Mouse (Mus musculus) kidney, postnatal 25 days (tissue): ENCODE results near the gene Foxp1.

Experiments used
- DNase-seq, 2 experiments: peaks; one replicate each; pipeline ENCODE4 v3.0.0; 2021; ENCODE audit warnings: mixed read lengths in 2 of 2

Gene Foxp1

DNA sequence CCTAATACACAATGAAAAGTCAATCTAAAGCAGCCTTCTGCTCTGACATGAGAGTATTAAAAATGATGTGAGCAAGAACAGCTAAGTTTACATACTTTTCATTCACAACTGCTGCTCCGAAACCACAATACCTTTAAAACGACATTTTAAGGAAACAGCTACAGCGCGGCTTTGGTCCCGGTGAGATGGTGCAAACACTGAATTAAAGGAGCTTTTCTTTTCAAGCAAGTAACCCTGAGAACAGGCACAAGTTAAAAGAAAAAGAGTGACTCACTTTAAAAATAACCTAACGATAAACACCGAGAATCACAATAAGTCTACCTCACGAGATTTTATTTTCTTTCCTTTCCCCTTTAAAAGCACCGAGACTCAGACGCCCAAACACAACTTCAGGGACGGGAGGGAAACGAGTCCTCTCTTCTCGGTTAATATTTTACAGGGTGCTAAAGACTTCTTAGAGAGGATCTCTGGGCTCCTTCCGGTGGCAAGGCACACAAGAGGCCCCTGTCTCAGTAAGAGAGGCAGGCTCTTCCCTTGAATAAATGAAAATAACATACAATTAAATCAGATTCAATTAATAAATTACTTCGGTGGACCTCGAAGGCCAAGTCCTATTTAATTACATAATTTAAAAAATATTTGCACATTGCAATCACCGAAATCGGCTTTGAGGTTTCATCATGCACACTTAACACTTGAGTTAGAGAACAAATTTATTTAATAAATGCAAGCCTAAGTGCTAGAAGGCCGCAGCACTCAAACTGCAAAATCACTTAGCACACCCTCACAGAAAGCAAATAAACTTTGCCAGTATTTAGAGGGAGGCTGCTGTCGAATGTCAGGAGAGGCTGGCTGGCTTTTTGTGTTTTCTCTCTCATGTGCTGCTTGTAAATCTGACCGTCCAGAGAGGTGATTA lies 246.9 kb downstream of the Foxp1 start:
- DNase-seq: peak; percentile 31 to 58

GRCm38 (mm10) chr6:99274667-99275066 lies 247.9 kb downstream of the Foxp1 start:
- no peak for DNase-seq

DNA sequence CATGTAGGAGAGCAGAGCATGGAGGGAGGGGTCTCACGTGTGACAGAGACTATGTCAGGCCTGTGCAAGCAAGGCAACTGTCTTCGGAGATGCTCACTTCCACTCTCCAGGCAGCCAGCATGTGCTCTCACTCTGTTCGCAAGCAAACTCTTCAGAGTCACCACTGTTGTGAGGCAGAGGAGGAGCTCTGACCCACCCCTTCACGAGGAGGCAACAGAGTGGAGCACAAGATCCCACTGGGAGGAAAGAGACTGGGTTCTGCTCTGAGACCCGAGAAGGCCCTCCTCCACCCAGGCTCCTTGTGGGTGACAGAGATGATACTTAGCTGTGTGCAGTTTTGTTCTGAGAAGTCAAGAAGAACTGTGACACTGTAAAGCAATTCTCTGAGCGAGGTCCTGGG lies 248.3 kb downstream of the Foxp1 start:
- no peak for DNase-seq

GRCm38 (mm10) chr6:99273177-99273576 lies 249.3 kb downstream of the Foxp1 start:
- DNase-seq: no peak

- no peak for DNase-seq
Observed at GRCm38 (mm10) chr6:99272174-99272573, 250.3 kb downstream of the Foxp1 start.

DNA sequence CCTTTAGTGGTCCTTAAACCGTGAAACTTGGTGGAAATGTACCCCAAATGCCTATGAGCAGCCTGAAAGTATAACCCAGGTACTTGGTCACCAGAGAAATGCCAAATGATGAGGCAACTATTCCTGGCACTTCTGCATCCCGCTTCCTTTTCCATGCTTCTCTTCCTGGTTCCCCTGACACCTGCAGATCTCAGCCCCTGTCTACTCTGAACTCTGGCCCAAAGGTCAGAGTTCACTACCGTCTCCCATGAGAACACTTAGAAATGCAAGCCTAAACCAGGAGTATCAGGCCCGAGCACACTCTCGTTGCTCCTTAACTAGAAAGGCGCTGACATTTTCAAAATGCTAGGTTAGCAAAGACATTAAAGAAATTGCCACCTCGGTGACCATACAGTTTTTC lies 250.8 kb downstream of the Foxp1 start:
- peak; percentile 18 to 56 for DNase-seq

DNA sequence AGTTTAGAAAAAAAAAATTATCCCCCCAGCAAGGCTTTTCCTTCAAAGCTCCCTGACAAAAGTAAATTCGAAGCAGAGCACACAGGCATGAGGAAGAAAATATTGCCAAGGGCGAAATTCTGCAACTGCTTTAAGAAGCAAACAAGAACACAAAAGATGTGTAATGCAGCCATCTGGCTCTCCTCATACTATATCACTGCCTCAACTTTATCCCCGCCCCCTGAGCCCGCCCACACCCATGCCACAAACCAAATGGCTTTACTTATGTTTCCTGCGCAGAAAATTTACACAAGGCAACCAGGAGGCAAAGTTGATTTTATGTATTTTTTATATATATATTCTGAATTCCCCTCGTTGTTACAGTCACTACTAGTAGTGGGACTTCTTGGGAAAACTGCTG lies 252.6 kb downstream of the Foxp1 start:
- DNase-seq: no peak

- DNase-seq: no peak
Observed at GRCm38 (mm10) chr6:99268171-99269061, 254.1 kb downstream of the Foxp1 start.

GRCm38 (mm10) chr6:99265945-99266656 lies 256.4 kb downstream of the Foxp1 start:
- DNase-seq: peak; percentile 53 to 76

GRCm38 (mm10) chr6:99265173-99265572 lies 257.3 kb downstream of the Foxp1 start:
- DNase-seq: no peak

- DNase-seq: no peak
Observed at GRCm38 (mm10) chr6:99264192-99265093, 258.1 kb downstream of the Foxp1 start.

DNA sequence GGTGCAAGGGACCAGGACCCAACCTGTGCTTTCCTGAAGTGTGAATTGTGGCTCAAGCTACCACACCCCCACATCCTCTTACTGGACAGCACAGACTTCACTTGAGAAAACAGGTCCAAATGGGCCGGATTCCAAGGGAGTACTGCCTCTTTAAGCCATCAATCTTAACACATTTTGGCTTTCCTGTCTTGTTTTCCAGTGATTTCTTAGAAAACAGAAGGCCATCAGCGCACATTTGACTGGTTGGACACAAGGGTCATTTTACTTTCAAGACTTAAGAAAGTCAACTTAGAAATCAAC lies 258.7 kb downstream of the Foxp1 start:
- DNase-seq: peak in 1 of 2 experiments; percentile 52

DNA sequence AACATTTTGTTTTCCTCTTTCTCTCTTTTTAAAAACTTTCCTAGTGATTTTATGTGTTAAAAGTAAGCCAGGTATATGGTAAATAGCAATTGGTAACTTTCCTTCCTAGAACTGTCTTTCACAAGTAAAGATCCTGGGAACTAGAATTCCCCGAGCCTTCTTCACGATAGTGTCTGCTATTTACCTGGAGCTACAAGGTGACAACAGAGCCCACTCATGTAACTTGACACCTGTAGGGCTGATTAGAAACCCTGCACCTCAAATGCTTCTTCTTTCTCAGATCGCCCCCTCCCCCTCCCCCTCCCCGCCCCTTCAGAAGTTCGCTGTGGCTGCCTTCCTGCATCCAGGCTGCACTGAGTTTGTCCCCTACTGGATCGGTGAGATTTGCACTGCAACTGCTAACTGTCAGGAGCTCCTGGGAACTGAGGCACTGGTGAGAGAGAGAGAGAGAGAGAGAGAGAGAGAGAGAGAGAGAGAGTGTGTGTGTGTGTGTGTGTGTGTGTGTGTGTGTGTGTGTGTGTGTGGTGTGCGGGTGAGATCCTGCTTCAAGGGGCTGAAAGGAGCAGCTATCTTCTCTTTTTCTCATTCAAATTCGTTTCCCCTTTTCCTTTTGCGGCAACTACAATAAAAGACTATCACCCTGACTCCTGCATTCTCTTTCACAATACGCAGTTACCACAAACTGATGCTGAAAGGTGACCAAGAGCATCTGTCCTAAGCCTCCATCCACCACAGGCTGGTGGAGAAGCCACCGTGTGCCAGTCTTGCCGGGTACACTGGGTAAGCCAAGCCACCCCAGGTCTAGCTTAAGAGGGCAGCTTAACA lies 259.2 kb downstream of the Foxp1 start:
- DNase-seq: no peak

DNA sequence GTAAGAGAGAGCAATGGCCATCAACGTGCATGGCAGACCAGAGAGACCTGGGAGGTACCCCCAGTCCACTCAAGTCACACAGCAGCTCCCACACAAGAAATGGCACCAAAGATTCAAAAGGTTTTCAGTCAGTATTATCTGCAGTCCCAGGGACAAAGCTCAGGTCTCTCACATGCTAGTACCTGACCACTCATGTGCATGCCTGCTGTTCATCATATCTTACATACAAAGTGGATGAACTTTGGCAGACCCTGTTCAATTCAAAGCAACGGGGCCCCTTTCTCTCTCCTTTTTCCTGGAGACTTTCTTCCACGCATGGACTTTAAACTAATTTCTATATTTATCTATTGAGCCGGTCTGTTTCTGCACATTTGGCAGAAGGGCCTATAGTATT lies 260.8 kb downstream of the Foxp1 start:
- DNase-seq: no peak

DNA sequence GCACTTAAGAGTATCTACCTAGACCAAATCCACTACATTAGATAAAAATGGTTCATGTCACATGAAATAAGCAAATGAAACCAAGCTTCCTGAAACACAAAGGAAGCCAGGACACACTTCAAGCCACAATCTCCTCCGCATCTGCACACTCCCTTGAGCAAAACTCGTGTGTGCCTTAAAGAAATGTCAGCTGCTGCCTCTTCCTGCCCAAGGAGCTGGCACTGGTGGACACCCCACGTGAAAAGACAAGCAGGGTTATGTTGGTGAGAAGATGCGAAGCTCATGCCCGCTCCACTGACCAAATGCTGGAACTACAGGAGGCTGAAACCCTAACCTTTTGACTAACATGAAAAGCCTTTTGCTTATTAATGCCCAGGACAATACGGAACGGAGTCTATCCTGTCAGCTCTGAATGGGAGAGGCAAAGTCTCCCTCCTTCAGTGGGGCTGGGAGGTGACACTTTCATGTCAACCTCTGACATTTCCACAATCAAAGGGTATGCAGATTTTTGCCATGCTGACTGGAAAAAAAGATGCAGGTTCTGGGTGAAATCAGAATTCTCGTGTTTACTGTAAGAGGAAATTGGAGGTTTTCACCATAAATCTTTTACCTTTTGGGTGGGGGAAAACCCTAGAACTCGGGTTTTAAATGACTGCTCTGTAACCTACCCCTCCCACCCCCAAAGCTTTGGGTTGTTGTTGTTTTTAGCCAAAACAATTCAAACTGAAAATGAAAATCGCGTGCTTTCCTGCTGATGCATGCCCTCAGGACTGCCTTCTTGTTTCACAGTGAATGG lies 261.4 kb downstream of the Foxp1 start:
- no peak for DNase-seq

DNA sequence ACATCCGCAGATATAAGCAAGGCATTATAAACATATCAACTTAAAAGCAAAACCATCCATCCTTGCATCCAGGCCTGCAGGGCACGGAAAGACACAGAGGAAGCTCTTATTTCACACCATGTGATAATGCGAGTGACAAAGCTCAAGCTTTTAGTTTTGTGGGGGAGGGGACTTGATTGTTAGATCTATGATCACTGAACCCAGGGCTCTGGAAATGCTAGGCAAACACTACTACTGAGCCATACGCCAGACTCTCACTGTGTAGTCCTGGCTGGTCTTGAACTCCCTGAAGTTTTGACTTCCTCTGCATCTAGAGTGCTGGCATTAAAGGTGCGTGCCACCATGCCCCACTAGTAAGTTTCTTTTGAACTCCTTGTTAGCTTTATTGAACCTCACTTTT lies 264.2 kb downstream of the Foxp1 start:
- no peak for DNase-seq

DNA sequence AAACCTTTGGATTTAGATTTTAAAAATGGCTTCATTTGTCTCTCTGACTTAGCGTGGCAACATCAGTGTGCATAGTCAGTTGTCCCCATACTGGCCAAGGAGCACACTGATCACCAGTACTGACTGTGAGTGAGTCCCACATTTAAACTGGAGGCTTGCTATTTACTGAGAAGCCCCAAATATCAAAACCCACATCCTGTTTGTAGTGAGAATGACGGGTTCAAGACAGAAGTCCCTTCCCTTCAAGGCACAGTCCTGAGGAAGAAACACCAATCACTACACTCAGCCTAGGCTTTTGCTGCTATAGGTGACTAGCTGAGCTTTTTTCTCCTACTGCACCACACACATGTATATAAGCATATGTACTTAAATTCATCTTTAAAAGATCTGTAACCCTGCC lies 264.8 kb downstream of the Foxp1 start:
- DNase-seq: no peak

DNA sequence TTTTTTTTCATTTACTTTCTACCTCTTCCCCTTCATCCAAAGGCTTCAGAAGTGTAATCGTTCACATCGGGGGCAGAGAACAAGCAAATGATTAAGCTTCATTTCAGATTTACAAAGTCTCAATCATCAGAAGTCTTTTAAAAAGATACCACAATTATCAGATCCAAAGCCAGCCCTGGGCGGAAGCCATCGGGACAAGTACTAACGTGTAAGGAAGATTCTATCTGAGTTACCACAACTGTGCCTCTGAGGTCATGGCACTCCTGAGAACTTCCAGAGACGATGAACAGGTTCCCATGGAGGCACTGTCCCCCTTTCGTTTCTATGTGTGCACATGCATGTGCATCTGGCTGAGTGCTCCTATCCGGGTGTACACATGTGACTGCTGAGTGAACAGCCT lies 269.2 kb downstream of the Foxp1 start:
- no peak for DNase-seq

GRCm38 (mm10) chr6:99252816-99253215 lies 269.7 kb downstream of the Foxp1 start:
- peak in 1 of 2 experiments; percentile 42 for DNase-seq

GRCm38 (mm10) chr6:99251924-99252323 lies 270.6 kb downstream of the Foxp1 start:
- DNase-seq: no peak
